Mouse (Mus musculus) T-helper 17 cell (primary cell): ENCODE results near the gene Gzma.

Experiments
- in situ Hi-C, 2 experiments: fragments of 300-600 bp; cut with MboI, MseI; formaldehyde crosslinking; loops; 1 replicate in 1 of 2; 2 replicates in 1 of 2; pipeline ENCODE4 v1.15.1; 2025; ENCODE audit warnings: high pct_unique_total_duplicates in 2 of 2

The Gzma gene

DNA sequence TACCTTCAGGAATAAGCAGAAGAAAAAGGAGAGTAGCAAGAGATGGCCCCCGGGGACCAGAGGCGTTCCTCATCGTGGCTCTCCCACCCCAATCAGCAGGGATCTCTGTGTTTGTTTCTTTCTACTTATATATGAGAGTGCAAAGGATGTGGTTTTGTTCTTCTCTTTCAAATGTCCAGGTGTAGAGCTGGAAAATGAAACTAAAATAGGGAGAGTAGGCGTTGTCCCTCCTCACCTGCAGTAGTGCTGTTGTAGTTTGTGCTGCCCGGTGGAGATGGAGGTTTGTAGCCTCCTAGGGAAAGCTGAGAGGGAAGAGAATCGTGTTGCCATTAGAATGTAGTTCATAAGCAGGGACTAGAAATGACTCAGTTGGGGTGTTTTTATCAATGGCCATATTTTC is at the start of gene Gzma:
Gene Gzma (minus strand): TSS at position 103 of the 400 bp plus-strand sequence.
- in situ Hi-C loops: no loop called here

DNA sequence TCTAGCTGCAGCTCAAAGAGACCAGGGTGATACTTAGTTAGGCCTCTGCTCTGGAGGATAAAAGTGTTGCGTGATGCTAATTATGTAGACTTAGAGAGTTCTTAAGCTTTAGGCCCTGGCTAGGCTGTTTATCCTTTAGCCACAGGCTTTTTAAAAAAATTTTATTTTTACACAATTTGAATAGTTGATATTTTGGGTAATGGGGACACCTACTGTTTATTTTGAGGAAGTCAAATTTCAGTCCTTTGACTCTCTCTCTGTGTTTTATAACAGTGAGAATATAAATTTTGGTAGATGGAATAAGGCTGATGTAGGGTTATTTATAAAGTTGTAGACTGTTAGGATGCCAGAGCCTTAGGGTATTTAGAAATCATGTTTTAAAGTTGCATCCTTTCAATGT is 38.8 kb upstream of the Gzma start:
- in situ Hi-C loops: no loop called here

DNA sequence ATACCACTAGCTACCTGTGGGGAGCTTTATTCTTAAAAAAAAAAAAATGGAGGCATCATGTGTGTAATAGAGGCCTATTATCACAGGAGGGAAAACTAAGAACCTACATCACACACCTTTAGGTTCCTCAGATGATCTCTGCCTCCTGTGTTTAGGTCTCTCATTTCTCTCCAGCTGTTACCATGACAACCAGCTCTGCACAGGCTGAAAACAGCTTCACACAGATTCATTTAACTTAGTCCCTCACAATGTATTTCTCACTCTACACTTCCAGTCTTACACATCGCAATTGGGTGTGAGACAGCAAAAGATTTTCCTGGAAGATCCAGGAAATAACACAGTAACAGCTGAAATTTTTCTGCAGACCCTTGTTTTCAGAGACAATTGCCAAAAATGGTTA is 29.2 kb upstream of the Gzma start:
- in situ Hi-C loops: loop anchor here in 1 of 2 experiments (10.0 kb wide), 1 partner anchor 1045 kb away; no protein-coding TSS in a partner anchor

DNA sequence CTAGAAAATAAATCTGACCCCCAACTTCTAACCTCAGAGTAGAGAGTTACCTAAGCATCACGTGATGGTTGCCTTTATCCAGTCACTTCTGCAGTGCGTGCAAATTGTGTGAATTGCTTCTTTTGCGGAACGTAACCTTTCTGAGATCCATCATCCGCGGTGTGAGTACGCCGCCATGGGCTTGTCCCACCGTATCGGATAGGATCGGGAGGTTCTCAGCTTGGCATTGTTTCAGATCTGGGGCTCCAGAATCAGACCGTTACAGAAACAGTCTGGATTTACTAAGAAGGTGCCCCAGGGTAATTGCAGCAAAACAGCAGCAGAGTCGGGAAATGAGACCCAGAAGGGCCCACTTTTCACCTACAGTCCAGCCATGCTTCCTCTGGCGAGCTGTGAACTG is 20.5 kb upstream of the Gzma start:
- in situ Hi-C loops: loop anchor here in 1 of 2 experiments (10.0 kb wide), 1 partner anchor 1053 kb away; no protein-coding TSS in a partner anchor

DNA sequence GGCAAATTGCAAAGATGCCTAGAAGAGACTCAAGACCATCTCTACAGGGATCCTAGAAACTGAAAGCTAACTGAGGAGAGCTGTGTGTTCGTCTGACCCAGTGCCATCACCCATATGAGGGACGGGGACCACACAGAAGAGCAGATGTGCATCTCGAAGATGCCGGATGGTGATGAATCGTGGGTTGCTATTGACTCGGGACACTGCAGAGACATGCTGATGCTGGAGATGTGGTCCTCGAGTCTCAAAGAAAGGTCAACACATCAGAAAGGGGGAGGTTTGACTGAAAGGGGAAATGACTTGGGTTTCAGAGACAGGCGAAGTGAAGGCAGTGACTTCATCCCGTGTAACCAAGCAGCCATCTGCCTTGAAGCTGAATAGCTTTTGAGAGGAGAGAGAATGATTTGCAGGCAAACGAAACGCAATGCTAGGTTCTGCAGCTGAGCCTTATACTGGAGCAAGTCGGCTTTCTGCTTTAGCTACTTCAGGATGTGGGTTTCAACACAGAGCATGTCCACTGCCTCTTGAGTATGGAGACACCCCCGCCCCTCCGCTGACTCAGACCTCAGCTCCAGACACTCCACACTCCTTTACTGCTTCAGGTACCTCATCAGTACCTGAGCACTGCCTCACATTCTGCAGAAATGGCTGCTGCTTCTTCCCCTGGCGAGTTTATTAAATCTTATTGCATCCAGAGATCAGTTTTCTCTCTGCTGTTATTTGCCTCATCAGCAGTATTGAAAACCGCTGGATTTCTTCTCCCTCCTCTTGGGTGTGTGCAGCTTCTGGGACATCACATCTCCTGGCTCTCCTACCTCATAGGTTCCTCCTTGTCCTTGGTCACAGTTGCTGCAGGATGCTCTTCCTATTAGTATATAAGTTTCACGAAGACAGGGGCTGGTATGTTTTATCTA is 19.8 kb upstream of the Gzma start:
- in situ Hi-C loops: loop anchor here in 1 of 2 experiments (10.0 kb wide), 1 partner anchor 1054 kb away; no protein-coding TSS in a partner anchor

DNA sequence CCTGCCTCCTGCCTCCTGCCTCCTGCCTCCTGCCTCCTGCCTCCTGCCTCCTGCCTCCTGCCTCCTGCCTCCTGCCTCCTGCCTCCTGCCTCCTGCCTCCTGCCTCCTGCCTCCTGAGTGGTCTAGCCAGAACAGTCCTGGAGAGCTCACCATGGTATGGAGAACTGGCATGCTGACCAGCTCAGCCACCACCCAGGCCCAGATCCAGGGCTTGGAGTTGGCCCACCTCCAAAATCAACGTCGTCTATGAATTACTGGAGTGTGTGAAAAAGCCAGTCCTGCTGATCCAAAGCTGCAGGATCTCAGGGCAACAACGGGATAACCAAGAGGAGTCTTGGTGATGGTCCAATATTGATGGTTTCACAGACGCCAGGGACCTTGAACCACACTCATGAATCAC is 18.2 kb upstream of the Gzma start:
- in situ Hi-C loops: no loop called here

DNA sequence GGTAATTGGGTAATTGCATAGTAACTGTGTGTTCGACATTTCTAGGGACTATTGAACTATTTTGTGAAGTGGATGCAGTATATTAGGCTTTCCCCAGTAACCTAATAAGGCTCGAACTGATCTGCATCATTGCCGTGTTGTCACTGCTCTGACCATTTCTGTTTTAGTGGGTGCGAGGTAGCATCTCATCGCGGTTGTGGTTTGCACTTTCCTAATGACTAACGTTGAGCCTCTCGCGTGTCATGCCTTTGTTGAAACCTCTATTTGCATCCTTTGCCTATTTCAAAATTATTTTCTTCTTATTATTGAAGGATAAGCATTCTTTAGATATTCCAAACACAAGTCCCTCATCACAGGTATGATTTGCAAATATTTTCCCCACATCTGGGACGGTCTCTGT is 4.0 kb upstream of the Gzma start:
- in situ Hi-C loops: no loop called here

DNA sequence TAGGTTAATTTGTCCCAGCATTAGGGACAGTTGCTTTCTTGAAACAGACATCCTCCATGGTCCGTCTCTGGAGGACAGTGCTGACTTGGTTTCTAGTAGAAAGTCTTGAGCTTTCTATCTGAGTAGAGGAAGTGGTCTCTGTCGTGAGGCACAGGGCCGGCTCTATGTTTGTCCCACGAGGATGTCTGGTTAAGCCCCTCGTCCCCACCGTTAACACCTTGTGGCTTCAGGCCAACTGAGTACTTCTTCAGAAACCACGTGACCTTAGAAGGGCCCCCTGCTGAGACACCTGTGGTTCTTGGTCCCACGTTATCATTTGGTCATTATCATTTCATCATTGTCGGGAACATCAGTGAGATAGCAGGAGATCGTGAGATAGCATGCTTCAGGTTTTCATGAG is 1.0 kb upstream of the Gzma start:
- in situ Hi-C loops: no loop called here

DNA sequence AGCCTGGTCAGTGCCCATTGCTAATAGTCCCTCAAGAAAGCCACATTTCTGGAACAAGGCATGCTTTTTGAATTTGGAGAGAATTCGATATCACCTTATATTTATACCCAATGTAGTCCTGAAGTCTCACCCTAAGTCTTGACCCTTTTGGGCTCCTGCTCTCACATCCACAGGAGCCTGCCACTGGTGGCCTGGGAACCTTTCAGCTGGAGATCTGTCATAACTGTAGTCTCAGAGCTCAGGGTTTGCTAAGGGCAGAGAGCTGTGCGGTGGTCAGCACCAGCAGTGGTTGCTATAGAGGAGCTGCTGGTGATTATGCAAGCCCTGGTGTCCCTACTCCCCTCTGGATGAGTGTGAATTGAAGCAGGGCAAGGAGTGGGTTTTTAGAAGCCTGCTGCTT is 2.4 kb downstream of the Gzma start:
- in situ Hi-C loops: loop anchor here in 1 of 2 experiments (10.0 kb wide), 1 partner anchor 1924 kb away; no protein-coding TSS in a partner anchor

DNA sequence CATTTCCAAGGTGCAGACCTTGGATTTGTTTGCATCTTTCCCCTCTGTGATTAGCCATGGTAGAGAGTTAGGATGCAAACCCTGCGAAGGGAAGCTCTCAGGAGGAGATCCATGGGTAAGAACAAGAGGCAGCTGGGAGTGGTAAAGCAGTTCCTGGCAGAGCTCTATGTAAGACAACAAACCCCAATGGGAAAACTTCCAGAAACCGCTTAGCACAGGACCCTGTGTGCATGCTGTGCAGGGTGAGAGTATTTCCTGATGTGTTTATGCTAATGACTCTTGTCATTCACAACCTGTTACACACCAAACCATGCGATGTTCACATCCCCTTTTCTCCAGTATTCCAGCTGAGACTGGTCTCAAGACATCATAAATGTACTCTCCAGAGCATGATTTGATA is 3.8 kb downstream of the Gzma start:
- in situ Hi-C loops: loop anchor here in 1 of 2 experiments (10.0 kb wide), 1 partner anchor 1922 kb away; no protein-coding TSS in a partner anchor

DNA sequence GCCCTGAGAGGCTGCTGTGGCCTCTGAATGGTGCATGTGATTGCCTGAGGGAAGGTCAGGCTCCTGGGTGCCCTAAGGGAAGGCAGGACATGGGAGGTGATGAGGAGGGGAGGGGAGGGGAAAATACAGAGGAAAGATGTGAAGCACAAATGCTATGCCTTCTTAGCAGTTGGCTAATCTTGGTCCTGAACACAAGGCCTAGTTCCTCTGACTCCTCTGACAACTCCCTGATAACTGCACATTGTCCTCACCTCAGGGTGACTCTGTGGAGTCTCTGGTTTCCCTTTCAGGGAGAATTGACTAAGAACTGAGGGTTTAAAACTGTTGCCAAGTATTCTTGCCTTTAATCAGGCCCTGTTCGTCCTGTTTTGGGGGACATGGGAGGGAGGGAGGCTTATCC is 6.2 kb downstream of the Gzma start:
- in situ Hi-C loops: loop anchor here in 1 of 2 experiments (10.0 kb wide), 1 partner anchor 1920 kb away; no protein-coding TSS in a partner anchor

DNA sequence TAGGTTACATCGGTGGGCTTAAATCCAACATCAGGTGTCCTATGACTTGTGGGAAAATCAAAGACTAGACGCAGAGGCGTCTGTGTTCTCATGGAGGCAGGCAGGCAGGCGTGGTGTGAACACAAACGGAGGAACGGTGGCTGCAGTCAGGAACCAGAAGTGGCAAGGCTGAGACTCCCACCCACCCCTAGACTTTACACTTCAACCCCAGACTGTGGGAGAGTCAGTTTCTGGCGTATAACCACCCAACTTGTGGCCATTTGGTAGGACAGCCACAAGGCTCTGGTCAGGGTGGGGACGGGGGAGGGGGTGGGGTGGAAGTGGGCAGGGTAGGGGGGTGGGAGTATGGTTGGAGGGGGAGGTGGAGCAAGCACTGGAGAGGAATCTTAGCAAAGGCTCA is 10.3 kb downstream of the Gzma start:
- in situ Hi-C loops: loop anchor here in 1 of 2 experiments (10.0 kb wide), 1 partner anchor 1916 kb away; no protein-coding TSS in a partner anchor

DNA sequence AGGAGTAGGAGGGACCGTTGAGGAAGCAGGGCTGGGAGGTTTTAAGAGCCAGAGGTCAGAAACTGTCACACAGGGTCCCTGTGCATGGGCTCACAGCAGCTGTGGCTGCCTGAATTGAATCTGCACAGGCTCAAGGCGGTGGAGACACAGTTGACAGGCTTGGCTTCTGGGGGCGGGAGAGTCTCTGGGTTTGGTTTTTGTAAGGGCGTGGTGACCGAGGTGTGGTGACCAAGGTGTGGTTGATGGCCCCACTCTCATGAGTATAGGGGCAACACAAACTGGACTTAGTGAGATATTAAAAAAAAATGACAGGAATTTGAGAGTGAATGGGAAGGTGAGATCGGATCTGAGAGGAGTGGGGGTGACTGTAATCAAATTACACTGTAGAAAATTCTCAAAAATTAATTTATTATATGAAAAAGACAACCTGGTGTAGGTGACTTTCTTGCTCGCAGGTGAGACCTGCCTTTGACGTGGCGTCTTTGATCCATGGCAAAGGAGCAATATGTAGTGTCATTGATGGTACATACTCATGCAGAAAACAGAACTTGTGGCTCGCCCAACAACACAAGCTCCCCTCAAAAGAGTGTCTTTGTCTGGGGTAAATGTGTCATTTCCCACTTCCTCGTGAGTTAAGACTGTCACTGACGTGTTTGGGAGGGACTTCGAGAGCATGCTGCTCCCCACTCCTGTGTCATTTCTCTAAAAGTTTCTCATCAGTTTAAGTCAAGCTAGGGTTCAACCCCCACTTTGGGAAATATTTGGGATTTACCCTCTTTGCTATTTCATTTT is 13.4 kb downstream of the Gzma start:
- in situ Hi-C loops: loop anchor here in 1 of 2 experiments (10.0 kb wide), 1 partner anchor 347 kb away; no protein-coding TSS in a partner anchor

DNA sequence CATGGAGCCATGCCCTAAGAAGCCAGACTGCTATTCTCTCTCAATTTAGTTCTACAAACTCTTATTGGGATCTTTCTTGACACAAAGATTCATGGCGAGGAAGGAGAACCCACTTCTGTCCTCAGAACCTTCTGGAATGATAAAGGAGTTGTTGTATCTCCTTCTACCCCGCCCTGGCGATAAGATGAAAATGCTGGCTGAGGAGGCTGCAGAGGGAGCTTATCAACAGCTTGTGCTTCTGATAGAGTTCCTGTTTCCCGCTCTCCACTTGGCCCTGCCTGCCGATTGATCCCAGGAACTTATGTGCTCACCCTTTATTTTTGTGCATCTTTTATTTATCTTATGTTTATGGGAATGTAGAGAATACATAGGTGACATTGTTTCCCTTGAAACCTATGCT is 16.0 kb downstream of the Gzma start:
- in situ Hi-C loops: loop anchor here in 1 of 2 experiments (10.0 kb wide), 1 partner anchor 350 kb away; no protein-coding TSS in a partner anchor

DNA sequence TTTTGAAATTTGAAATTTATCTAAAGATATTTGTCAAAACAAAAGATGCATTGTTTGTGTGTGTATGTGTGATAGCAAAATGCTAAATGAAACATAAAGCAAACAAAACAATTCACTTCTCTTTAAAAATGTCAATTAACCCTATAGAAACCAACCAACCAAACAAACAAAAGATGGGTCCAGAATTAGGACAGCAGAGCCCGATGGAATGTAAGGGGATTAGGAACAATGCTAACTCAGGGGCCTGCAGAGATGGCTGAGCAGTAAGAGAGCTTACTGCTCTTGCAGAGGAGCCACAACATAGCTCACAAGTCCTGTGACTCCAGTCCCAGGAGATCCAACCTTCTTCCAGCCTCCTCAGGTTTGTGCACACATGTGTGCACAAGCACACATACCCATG is 18.7 kb downstream of the Gzma start:
- in situ Hi-C loops: loop anchor here in 1 of 2 experiments (10.0 kb wide), 1 partner anchor 353 kb away; no protein-coding TSS in a partner anchor

DNA sequence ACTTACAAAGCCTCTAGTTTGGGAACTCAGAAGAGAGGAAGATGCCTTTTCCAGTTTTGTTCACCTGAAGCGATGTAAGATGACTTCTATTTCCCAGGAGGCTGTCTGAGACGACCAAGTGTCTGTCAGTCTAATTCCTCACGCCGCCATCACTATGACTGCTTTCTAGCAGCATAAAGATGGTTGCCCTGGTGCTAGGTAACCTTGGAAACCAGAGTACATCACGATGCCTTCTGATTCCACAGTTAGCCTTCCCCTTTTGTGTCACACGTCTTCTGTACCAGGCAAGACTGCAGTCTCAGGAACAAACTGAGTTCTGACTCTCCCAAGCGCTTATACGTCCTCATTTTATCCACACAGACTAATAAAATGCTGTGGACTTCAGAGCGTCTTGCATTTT is 21.8 kb downstream of the Gzma start:
- in situ Hi-C loops: loop anchor here in 1 of 2 experiments (10.0 kb wide), 1 partner anchor 176 kb away; no protein-coding TSS in a partner anchor

DNA sequence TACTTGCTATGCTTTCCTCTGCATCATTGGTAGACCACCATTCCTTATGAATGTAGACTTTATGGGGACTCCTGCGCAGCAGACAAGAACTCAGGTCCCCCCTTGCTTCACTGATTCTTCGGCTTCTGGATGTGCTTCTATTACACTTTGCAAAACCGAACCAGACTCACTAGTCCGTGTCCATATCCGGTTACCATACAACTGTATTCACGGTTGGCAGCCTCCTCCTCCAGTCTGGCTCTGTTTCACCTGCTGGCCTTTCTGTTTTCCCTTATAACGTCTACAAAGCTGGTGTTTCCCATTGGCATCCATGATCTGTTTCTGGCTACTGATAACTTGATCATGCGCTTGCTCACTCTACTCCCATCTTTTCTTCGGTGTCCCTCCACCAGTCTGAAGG is 36.2 kb downstream of the Gzma start:
- in situ Hi-C loops: no loop called here

DNA sequence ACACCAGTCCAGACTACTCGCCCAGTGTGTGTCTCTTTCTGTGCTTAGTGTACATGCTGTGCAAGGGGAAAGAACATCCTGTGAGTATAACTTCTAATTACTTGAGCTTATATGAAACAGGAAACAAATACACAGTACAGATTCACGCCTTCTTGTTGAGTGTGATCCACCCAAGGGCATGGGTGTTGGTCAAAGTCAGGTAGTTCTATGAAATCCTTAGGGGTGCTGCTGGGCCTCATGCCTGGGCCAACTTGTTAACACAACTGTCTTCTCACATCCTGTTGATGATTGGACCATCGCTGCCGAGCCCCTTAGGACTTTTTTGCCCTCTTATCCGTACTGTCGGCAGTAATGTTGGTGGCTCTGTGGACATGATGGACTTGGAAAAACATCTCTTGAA is 39.0 kb downstream of the Gzma start:
- in situ Hi-C loops: no loop called here

DNA sequence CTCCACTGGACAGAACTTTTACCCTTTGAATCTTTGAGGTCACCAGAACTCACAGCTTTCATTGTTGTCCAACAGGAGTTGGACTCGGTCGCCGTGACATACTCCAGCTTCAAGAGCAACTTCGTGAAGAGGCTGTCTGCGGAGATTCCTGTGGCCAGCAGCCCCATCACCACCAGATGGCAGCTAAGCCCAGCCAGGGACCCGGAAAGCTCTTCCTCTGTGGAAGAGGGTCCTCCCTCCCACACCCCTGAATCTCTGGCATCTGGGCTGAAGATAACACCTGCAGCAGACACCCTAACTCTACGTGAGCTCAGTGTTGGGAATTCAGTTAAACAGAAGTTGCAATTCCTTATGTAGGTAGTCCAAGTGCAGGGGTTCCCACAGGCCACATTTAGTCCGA is 45.0 kb downstream of the Gzma start:
- in situ Hi-C loops: no loop called here

DNA sequence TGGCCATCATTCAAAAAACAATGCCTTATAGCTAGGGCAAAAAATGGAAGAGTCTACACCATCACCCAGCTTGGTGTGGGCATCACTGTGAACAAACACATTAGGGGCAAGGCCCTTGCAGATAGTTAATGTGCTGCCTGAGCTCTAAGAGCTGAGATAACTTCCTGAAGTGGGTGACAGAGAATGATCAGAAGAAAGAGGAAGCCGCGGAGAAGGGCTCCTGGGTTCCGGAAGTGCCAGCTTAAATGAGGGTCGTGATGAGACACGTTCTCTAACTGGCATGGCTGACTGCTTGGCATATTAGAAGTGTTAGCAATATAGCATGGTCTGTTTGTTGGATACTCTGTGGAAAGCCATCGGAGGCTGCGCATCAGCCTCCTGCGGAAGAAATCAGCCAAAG is 46.6 kb downstream of the Gzma start:
- in situ Hi-C loops: no loop called here

DNA sequence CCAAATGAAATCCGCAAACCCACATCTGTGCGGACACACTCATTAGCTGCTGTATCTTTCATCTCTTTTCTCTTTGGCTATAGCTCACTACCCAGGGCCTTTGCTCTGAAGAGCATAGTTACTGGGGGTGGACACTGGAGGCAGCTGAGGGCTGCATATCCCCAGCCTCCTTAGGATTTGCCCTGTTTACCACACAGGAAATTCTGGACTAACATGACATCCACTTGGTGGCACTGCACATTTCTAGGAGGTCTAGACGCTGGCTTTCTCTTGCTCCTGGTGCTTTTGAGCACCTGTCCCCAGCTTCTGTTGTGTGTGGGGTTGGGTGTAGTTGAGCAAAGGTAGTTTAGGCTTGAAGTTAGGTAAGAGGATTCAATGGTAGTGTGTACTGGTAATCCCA is 53.1 kb downstream of the Gzma start:
- in situ Hi-C loops: loop anchor here (5.0 to 10.0 kb wide), 3 partner anchors 183 to 210 kb away; no protein-coding TSS in a partner anchor

DNA sequence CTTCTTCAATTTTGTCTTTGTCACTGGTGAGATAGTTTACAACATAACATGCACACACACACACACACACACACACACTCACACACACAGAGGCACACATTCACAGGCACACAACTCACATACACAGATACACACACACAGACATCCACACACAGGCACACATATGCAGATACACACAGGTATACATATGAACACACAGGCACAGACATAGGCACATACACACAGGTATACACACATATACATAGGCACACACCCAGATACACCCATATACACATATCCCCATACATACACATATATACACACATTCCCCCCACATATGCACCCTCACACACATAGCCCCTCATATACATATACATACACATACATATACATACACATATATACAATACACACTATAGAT is 53.8 kb downstream of the Gzma start:
- in situ Hi-C loops: loop anchor here (5.0 to 10.0 kb wide), 3 partner anchors 182 to 210 kb away; no protein-coding TSS in a partner anchor
